Mouse (Mus musculus) retina, postnatal 1 day (tissue): ENCODE results near the gene C130060K24Rik.

ENCODE experiments used
- DNase-seq: peaks from one replicate; pipeline ENCODE4 v3.0.0-alpha.2; 2012

The C130060K24Rik gene

GRCm38 (mm10) chr6:65380918-65381772 lies at the start of gene C130060K24Rik:
C130060K24Rik (plus strand) TSS chr6:65381105.
- DNase-seq: peak; percentile 62

GRCm38 (mm10) chr6:65334246-65334645 lies 46.7 kb upstream of the C130060K24Rik start:
- no peak for DNase-seq

GRCm38 (mm10) chr6:65339391-65339790 lies 41.5 kb upstream of the C130060K24Rik start:
- peak; percentile 37 for DNase-seq

- no peak for DNase-seq
Measured at GRCm38 (mm10) chr6:65341360-65341759, 39.5 kb upstream of the C130060K24Rik start.

GRCm38 (mm10) chr6:65347736-65348135 lies 33.2 kb upstream of the C130060K24Rik start:
- DNase-seq: no peak

GRCm38 (mm10) chr6:65348255-65348654 lies 32.6 kb upstream of the C130060K24Rik start:
- no peak for DNase-seq

GRCm38 (mm10) chr6:65351622-65352021 lies 29.3 kb upstream of the C130060K24Rik start:
- DNase-seq: no peak

GRCm38 (mm10) chr6:65375918-65376317 lies 5.0 kb upstream of the C130060K24Rik start:
- DNase-seq: no peak

GRCm38 (mm10) chr6:65421888-65422287 lies 41.0 kb downstream of the C130060K24Rik start:
- no peak for DNase-seq

GRCm38 (mm10) chr6:65427065-65427464 lies 46.2 kb downstream of the C130060K24Rik start:
- DNase-seq: peak; percentile 1

GRCm38 (mm10) chr6:65433159-65433558 lies 52.3 kb downstream of the C130060K24Rik start:
- DNase-seq: no peak

GRCm38 (mm10) chr6:65453465-65453864 lies 72.6 kb downstream of the C130060K24Rik start:
- DNase-seq: peak; percentile 67

- DNase-seq: no peak
Measured at GRCm38 (mm10) chr6:65465294-65465693, 84.4 kb downstream of the C130060K24Rik start.

GRCm38 (mm10) chr6:65470320-65470719 lies 89.4 kb downstream of the C130060K24Rik start:
- DNase-seq: no peak

- no peak for DNase-seq
Measured at GRCm38 (mm10) chr6:65472455-65472854, 91.5 kb downstream of the C130060K24Rik start.

GRCm38 (mm10) chr6:65498786-65499185 lies 117.9 kb downstream of the C130060K24Rik start:
- DNase-seq: no peak
